Mouse (Mus musculus) heart, embryonic 10.5 days (tissue): ENCODE measurements at regions not wholly inside any gene's neighbourhood (a gene's known extent, or its start where the extent isn't known, plus 50 kb on each side); places are given as distances from the start of the nearest gene placed in this dataset.

Source experiments
- DNase-seq: peaks from one replicate; pipeline ENCODE4 v3.0.0-alpha.2; 2017; ENCODE audit warnings: low spot score
- H3K27ac ChIP-seq: fragments of 300-500 bp; sonication (generic); 2 replicates; pipeline ENCODE4 v1.5.1; 2016; ENCODE audit warnings: mild to moderate bottlenecking
- H3K27me3 ChIP-seq: fragments of 300-500 bp; sonication (generic); 2 replicates; pipeline ENCODE4 v1.6.1; 2016; ENCODE audit warnings: mild to moderate bottlenecking; ENCODE audit not compliant: poor library complexity, insufficient read depth, severe bottlenecking
- H3K36me3 ChIP-seq: fragments of 300-500 bp; sonication (generic); 2 replicates; pipeline ENCODE4 v1.6.1; 2016; ENCODE audit warnings: mild to moderate bottlenecking, moderate library complexity
- H3K4me1 ChIP-seq: fragments of 300-500 bp; sonication (generic); 2 replicates; pipeline ENCODE4 v1.6.1; 2016; ENCODE audit warnings: mild to moderate bottlenecking
- H3K4me3 ChIP-seq: fragments of 300-500 bp; sonication (generic); 2 replicates; pipeline ENCODE4 v1.5.1; 2016; ENCODE audit warnings: mild to moderate bottlenecking, moderate library complexity
- H3K9me3 ChIP-seq: fragments of 300-500 bp; sonication (generic); 2 replicates; pipeline ENCODE4 v1.6.1; 2016; ENCODE audit warnings: mild to moderate bottlenecking, moderate library complexity
- WGBS: fragments of 180-500 bp; shearing (Covaris S2); methylation state at CpG from one replicate; pipeline ENCODE4 v1.1.7; 2016; 5-methylcytosine and 5-hydroxymethylcytosine counted together

DNA sequence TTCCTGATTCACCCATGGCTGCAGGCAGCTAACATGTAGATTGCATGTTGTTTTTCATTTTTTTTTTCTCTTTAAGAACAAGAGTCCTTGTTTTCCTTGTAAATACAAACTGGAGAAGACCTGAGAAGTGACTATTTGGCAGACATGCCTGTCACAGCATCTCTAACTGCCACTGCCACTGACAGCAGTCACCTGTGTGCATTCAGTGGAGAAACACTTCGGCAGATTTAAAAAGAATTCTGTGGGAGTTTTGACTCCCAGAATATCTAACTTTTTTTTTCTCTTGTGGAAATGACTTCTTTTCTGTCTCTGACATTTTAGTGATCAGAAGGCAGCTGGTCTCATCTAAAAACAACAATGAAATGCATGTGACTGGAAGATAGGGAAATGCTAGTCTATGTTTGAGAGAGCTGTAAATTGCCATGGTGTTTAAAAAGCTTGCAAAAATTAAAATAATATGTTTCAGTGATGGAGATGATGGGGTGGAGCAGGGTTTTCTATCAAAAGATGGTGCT is 526.0 kb upstream of the Agtr1b start:
- no peaks in the 10 kb centered on the region for H3K4me1 ChIP-seq
- no peak overlapping the region for H3K27ac ChIP-seq
- no peaks in the 10 kb centered on the region for H3K36me3 ChIP-seq
- WGBS: 68% methylated on average over 1 of the region's 1 CpGs
- H3K9me3 ChIP-seq: no peaks in the 10 kb centered on the region
- no peak overlapping the region for H3K4me3 ChIP-seq
- no peaks in the 10 kb centered on the region for H3K27me3 ChIP-seq
- DNase-seq: no peak

DNA sequence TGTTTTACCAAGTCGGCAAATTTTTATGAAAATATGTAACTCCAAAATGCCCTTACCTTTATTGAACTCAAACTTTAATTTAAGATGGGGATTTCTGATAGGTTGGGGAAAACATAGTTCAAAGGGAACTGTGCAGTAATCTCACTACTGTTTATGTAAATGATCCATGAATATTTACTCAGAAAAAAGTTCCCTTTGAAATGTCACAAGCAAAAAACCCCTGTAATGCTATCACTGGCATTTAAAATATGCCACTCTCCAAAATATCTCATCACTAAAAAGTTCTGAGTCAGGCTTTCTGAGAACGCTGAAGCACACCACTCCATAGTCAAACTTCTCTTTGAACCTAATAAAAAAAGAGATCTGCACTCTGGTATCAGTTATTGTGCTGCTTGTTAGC is 497.3 kb upstream of the Agtr1b start:
- Histone ChIP-seq H3K27me3 (no peaks in the 10 kb centered on the region), H3K36me3 (no peaks in the 10 kb centered on the region), H3K4me1 (no peaks in the 10 kb centered on the region), H3K4me3 (no peak overlapping the region), H3K27ac (no peak overlapping the region), H3K9me3 (no peaks in the 10 kb centered on the region)
- no peak for DNase-seq
- WGBS: 75% methylated on average over 2 of the region's 2 CpGs

DNA sequence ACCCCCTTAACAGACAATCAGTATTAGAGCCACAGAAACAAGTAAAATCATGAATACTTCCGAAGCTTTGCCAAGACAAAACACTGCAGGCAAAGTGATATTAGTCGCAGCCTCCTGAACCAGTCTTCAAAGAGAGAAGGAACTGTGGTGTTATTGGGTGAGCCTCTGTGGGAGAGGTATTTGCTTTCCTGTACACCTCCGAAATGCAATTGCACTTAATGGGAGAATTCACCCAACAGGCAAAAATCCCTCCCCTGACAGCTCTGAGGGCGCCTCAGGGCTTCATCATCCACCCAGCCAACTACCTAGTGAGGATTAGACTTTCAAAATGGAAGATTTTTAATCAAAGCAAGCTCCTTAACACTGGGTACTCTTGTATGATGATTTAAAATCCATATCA is 464.1 kb upstream of the Agtr1b start:
- no peaks in the 10 kb centered on the region for H3K36me3 ChIP-seq
- no peak overlapping the region for H3K4me3 ChIP-seq
- H3K4me1 ChIP-seq: no peaks in the 10 kb centered on the region
- no peaks in the 10 kb centered on the region for H3K27me3 ChIP-seq
- DNase-seq: no peak
- H3K27ac ChIP-seq: no peak overlapping the region
- H3K9me3 ChIP-seq: no peaks in the 10 kb centered on the region
- 76% methylated on average over 4 of the region's 4 CpGs for WGBS

DNA sequence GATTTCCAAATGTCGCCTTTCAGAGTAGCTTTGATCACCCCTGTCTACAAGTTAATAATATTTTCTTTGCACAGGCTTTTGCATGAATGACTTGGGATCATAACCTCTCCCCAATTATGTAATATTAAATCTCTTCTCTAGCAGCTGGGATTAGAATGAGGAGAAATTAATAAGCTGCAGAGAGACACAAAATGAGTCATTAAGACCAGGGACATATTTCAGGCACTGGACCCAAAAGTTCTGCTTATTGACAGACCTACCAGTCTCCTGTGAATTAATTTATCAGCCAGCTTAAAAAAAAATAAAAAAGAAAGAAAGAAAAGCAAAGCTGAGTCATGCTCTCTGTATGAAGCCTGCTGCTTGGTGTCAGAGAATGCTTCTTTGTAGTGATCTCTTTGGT is 462.4 kb upstream of the Agtr1b start:
- Histone ChIP-seq H3K4me1 (no peaks in the 10 kb centered on the region), H3K9me3 (no peaks in the 10 kb centered on the region), H3K27ac (no peak overlapping the region), H3K4me3 (no peak overlapping the region), H3K36me3 (no peaks in the 10 kb centered on the region), H3K27me3 (no peaks in the 10 kb centered on the region)
- WGBS: 80% methylated on average over 1 of the region's 1 CpGs
- no peak for DNase-seq

DNA sequence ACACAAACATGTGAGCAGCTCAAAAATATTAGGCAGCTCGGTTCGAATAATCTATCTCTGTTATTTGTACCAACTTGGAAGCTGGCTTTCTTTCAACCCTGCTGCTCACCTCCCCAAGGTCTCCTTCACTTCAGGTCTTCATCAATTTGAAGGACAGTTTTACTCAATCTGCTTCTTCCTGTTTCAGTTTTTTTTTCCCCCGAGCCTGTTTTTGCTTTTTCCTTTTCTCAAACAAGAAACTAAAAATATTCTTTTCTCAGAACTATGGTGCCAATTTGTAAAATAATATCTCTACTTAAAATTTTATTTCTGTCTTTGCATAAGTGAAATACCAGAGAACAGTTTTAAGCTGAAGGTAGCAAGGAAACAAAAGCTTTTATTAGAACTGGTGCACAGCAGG is 461.8 kb upstream of the Agtr1b start:
- H3K36me3 ChIP-seq: no peaks in the 10 kb centered on the region
- WGBS: 80% methylated on average over 3 of the region's 3 CpGs
- no peak overlapping the region for H3K4me3 ChIP-seq
- H3K4me1 ChIP-seq: no peaks in the 10 kb centered on the region
- no peak for DNase-seq
- H3K27me3 ChIP-seq: no peaks in the 10 kb centered on the region
- no peaks in the 10 kb centered on the region for H3K9me3 ChIP-seq
- no peak overlapping the region for H3K27ac ChIP-seq

DNA sequence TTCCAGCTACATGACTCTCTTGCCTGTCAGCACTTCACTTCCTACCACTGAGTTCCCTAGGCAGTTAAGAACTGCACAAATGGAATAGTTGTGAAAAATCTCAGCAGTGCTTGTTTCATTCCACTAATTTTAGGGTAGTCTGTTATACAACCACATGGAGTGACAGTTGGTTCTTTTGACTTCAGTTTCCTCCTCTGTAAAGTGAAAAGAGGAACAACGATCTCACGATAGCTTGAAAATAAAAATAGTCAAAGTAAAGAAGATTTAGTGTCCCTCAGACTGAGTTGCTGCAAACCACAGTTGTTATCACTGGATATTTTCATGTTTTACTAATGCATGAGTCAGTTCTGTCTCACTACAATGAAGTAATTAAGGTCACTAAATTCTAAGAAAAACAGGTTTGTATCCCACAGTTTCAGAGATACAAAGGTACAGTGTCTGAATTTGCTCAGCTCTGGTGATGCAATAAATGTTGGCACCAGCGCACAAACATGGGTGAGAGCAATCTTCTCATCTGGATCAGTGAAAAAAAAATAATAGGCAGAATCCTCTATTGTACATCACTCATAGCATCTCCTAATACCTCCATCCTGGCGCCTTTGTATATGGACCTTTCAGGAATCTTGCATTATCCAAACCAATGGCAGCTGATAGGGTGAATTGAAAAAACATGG is 458.8 kb upstream of the Agtr1b start:
- Histone ChIP-seq H3K4me3 (no peak overlapping the region), H3K27ac (no peak overlapping the region), H3K9me3 (no peaks in the 10 kb centered on the region), H3K36me3 (no peaks in the 10 kb centered on the region), H3K4me1 (no peaks in the 10 kb centered on the region), H3K27me3 (no peaks in the 10 kb centered on the region)
- DNase-seq: no peak
- WGBS: 88% methylated on average over 4 of the region's 4 CpGs

DNA sequence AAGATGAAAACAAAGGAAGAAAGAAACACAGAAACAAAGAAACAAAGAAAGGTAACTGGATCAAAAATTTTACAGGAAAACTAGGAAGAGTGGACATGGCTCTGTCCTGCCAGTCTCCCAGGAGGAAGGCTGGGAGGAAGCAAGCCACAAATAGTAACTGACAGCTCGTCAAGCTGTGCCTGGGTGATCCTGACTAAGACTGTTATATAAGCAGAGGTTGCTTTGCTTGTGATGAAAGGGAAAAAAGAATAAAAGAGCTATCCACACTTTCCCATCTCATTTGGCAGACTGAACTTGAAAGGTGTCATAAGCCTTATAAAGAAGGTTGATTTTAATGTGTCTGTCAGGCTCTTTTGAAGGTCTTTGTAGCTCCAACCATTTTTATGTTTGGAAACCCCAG is 455.2 kb upstream of the Agtr1b start:
- 21% methylated on average over 1 of the region's 1 CpGs for WGBS
- H3K27ac ChIP-seq: no peak overlapping the region
- no peaks in the 10 kb centered on the region for H3K4me1 ChIP-seq
- no peaks in the 10 kb centered on the region for H3K27me3 ChIP-seq
- no peak for DNase-seq
- H3K9me3 ChIP-seq: no peaks in the 10 kb centered on the region
- H3K36me3 ChIP-seq: no peaks in the 10 kb centered on the region
- H3K4me3 ChIP-seq: no peak overlapping the region

DNA sequence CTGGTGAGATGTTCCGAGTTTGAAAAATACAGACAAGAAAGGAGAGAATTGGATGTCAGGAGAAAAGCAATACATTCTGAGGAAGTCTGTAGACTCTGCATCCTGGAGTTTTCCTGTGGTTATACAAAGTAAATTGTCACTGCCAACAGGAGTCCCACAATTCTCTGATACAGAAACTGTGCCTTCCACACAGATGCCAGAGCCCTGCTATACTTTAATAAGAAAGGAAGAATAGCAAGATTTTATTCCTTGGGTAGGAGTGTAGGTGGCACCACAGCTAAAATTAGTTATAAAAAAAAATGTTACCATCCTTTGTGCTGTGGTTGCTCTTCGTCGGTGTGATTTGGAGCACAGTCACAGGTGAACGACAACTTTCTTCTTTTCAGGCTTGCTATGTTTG is 454.7 kb upstream of the Agtr1b start:
- H3K9me3 ChIP-seq: no peaks in the 10 kb centered on the region
- DNase-seq: no peak
- no peak overlapping the region for H3K27ac ChIP-seq
- no peak overlapping the region for H3K4me3 ChIP-seq
- no peaks in the 10 kb centered on the region for H3K36me3 ChIP-seq
- H3K4me1 ChIP-seq: no peaks in the 10 kb centered on the region
- no peaks in the 10 kb centered on the region for H3K27me3 ChIP-seq
- 78% methylated on average over 4 of the region's 4 CpGs for WGBS

DNA sequence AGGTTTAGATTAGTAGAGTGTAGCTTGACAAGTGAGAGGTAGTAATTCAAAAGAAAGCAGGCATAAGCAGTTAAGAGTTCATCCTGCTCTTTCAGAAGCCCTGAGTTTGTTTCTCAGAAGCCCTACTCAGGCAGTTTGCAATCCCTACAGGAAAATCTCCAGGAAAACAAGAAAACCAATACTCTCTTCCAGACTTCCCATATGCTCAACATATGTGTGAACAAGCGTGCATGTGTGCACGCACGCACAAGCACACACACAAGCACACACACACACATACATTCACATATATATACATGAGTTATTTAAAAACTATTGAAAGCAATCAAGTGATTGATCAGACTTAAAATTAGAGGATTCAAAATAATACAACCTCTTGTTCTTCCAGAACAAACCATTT is 453.1 kb upstream of the Agtr1b start:
- Histone ChIP-seq H3K36me3 (no peaks in the 10 kb centered on the region), H3K27ac (no peak overlapping the region), H3K4me3 (no peak overlapping the region), H3K4me1 (no peaks in the 10 kb centered on the region), H3K9me3 (no peaks in the 10 kb centered on the region), H3K27me3 (no peaks in the 10 kb centered on the region)
- no peak for DNase-seq
- 93% methylated on average over 3 of the region's 3 CpGs for WGBS

DNA sequence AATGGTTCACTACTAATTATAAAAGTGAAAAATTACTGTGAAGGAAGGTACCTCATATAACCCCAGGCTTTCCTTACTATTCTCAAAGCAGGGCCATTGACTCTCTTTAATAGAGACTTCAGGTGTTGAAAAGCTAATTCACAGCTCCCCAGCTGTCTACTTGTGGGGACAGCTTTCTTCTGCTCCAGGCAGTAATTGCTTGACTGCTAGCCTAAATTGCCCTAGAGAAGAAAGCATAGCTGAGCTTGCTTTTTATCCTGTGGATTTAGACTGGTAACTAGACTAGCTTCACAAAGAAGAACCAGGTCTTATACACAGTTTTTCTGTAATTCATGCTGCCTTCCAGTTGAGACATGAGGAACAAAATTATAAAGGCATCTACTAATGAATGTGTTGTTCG is 452.6 kb upstream of the Agtr1b start:
- Histone ChIP-seq H3K9me3 (no peaks in the 10 kb centered on the region), H3K4me3 (no peak overlapping the region), H3K36me3 (no peaks in the 10 kb centered on the region), H3K27me3 (no peaks in the 10 kb centered on the region), H3K4me1 (no peaks in the 10 kb centered on the region), H3K27ac (no peak overlapping the region)
- WGBS: 71% methylated on average over 1 of the region's 1 CpGs
- DNase-seq: no peak

DNA sequence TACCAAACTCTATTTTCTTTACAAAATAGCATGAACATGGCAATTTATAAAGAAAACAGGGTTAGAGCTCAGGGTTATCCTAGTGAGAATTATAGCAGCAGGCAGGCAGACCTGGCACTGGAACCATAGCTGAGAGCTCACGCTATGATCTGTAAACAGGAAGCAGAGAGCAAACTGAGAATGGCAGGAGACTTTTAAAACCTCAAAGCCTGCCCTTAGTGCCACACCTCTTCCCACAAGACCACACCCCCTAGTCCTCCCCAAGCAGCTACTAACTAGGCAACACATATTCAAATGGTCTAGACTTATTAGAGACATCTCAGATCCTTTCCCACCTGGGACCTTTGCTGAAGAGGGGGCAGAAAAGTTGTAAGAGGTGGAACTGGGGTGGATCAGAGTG is 449.6 kb upstream of the Agtr1b start:
- H3K27me3 ChIP-seq: no peaks in the 10 kb centered on the region
- no peaks in the 10 kb centered on the region for H3K36me3 ChIP-seq
- no peak for DNase-seq
- no peaks in the 10 kb centered on the region for H3K9me3 ChIP-seq
- H3K4me3 ChIP-seq: no peak overlapping the region
- H3K27ac ChIP-seq: no peak overlapping the region
- no peaks in the 10 kb centered on the region for H3K4me1 ChIP-seq
- WGBS: 50% methylated on average over 1 of the region's 1 CpGs

DNA sequence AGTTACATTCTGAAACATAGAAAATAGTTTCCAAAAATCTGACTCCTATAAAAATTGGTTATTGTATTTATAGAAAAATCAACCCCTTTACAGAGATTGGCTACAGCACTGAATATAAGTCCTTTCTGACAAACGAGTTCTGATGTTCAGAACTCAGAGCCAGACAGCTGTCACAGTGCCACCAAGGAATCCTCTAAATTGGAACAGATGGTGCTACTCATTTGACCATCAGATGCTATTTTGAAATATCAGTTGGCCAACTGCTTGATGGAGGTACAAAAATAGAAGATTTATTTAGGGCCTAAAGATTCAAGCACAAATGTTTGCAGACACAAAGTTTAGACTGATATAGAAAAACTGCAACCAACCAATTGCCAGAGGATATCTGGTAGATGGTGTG is 427.3 kb upstream of the Agtr1b start:
- Histone ChIP-seq H3K27me3 (no peaks in the 10 kb centered on the region), H3K4me3 (no peak overlapping the region), H3K27ac (no peak overlapping the region), H3K36me3 (no peaks in the 10 kb centered on the region), H3K9me3 (no peaks in the 10 kb centered on the region), H3K4me1 (no peaks in the 10 kb centered on the region)
- DNase-seq: no peak
- WGBS: 59% methylated on average over 1 of the region's 1 CpGs

DNA sequence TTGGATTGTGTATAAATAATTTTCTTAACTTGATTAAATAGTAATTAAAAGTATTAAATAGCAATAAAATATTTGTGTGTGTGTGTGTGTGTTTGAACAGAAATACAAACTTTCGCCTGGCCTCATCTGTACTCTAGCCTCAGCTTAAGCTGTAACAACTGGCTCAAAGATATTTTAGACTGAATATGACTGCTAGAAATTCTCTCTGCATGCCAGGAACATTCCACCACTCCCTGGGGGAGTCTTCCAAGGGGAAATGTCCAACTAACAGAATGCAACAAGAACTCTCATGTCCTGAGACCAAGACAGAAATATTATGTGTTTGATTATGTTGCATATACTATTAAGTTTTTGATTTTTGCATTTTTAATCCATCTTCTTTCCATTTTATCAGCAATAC is 425.5 kb upstream of the Agtr1b start:
- 76% methylated on average over 1 of the region's 1 CpGs for WGBS
- H3K36me3 ChIP-seq: no peaks in the 10 kb centered on the region
- H3K27ac ChIP-seq: no peak overlapping the region
- no peaks in the 10 kb centered on the region for H3K27me3 ChIP-seq
- no peaks in the 10 kb centered on the region for H3K4me1 ChIP-seq
- H3K4me3 ChIP-seq: no peak overlapping the region
- no peaks in the 10 kb centered on the region for H3K9me3 ChIP-seq
- DNase-seq: no peak

DNA sequence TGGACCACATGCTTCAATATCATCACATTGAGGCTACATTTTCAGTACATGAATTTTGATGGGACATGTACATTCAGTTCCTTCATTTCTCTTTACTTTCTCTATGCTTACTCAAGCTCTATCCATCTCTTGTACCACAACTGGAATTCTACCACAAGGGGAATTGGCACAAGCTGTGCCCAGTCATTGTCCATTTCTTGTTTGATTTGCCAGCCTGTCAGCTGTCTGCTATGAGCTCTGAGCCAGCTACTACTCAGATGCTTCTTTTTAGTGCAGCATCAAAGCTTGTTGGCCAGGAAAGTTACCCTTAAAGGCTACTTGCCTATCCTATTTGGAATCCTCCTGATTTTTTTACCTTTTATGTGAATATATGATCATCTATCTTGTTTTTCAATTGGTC is 410.9 kb upstream of the Agtr1b start:
- H3K4me3 ChIP-seq: no peak overlapping the region
- no peaks in the 10 kb centered on the region for H3K9me3 ChIP-seq
- no peak overlapping the region for H3K27ac ChIP-seq
- H3K36me3 ChIP-seq: no peaks in the 10 kb centered on the region
- H3K27me3 ChIP-seq: no peaks in the 10 kb centered on the region
- H3K4me1 ChIP-seq: no peaks in the 10 kb centered on the region
- no peak for DNase-seq
